Mouse (Mus musculus) embryonic facial prominence, embryonic 11.5 days (tissue): Measurements from ENCODE around the gene Dppa4. TPM values are rescaled to one million over a fixed set of nuclear protein-coding genes. Genes with fewer than 3 reads are reported as not detected.
"Not testable (repeated sequence)": the region's sequence is repeated elsewhere in the genome, so short reads cannot be mapped to it uniquely, and the experiment has no call there.

ENCODE experiments used
- ATAC-seq: fragments of 200-750 bp; cut with Nextera tagmentation; replicated peaks from 2 replicates; pipeline ENCODE4 v1.8.0; 2017; ENCODE audit warnings: low read depth; ENCODE audit not compliant: insufficient number of reproducible peaks, low FRiP score, low TSS enrichment
- DNase-seq: peaks from one replicate; pipeline ENCODE4 v3.0.0-alpha.2; 2015; ENCODE audit warnings: low spot score
- H3K27ac ChIP-seq: fragments of 300-500 bp; sonication (generic); replicated peaks from 2 replicates; pipeline ENCODE4 v1.5.1; 2014; ENCODE audit warnings: mild to moderate bottlenecking, low read depth, low read length, control low read depth
- H3K27me3 ChIP-seq: fragments of 300-500 bp; sonication (generic); 2 replicates; pipeline ENCODE4 v1.6.1; 2014; ENCODE audit warnings: mild to moderate bottlenecking, low read length, moderate library complexity, mixed read lengths; ENCODE audit not compliant: control insufficient read depth, insufficient read depth
- H3K36me3 ChIP-seq: fragments of 300-500 bp; sonication (generic); replicated peaks from 2 replicates; pipeline ENCODE4 v1.6.1; 2014; ENCODE audit warnings: low read depth, mild to moderate bottlenecking, low read length, moderate library complexity, mixed read lengths; ENCODE audit not compliant: control insufficient read depth, insufficient read depth
- H3K4me1 ChIP-seq: fragments of 300-500 bp; sonication (generic); 2 replicates; pipeline ENCODE4 v1.6.1; 2014; ENCODE audit warnings: low read length, mixed read lengths; ENCODE audit not compliant: control insufficient read depth, insufficient read depth
- H3K4me2 ChIP-seq: fragments of 300-500 bp; sonication (generic); 2 replicates; pipeline ENCODE4 v1.6.1; 2014; ENCODE audit warnings: low read depth, mild to moderate bottlenecking, control low read depth, low read length, moderate library complexity
- H3K4me3 ChIP-seq: fragments of 300-500 bp; sonication (generic); 2 replicates; pipeline ENCODE4 v1.5.1; 2014; ENCODE audit warnings: low read depth, low read length, control low read depth
- H3K9ac ChIP-seq: fragments of 300-500 bp; sonication (generic); replicated peaks from 2 replicates; pipeline ENCODE4 v1.6.1; 2014; ENCODE audit warnings: mild to moderate bottlenecking, control low read depth, low read length
- H3K9me3 ChIP-seq: fragments of 300-500 bp; sonication (generic); replicated peaks from 2 replicates; pipeline ENCODE4 v1.6.1; 2016; ENCODE audit warnings: mild to moderate bottlenecking, low read length, inconsistent platforms, mixed read lengths; ENCODE audit not compliant: control insufficient read depth
- WGBS: fragments of 180-500 bp; shearing (Covaris S2); extraction: QIAGEN DNeasy Blood & Tissue Kit; methylation state at CpG from one replicate; pipeline ENCODE4 v1.1.7; 2014; 5-methylcytosine and 5-hydroxymethylcytosine counted together
- polyA plus RNA-seq: library from polyadenylated mRNA; unstranded; fragments of >200 nt; fragmentation: Nextera tagmentation; extraction: Ambion mirVana; gene quantifications from 2 replicates; pipeline ENCODE4 v1.2.1, GENCODE M21; 2014

Gene Dppa4
- polyA plus RNA-seq, 1 experiment from 2014 or later: not detected

GRCm38 (mm10) chr16:48303983-48304382 lies 20.4 kb downstream of the Dppa4 start:
- no peaks in the 10 kb centered on the region for H3K4me1 ChIP-seq
- no peaks in the 10 kb centered on the region for H3K27me3 ChIP-seq
- H3K4me3 ChIP-seq: no peak overlapping the region
- 75% methylated on average over 3 of the region's 3 CpGs for WGBS
- H3K27ac ChIP-seq: no peak overlapping the region
- H3K9me3 ChIP-seq: no peaks in the 10 kb centered on the region
- H3K4me2 ChIP-seq: no peak overlapping the region
- no peaks in the 10 kb centered on the region for H3K36me3 ChIP-seq
- peak; percentile 10 for DNase-seq
- no peak for ATAC-seq
- no peak overlapping the region for H3K9ac ChIP-seq

GRCm38 (mm10) chr16:48308916-48309315 lies 25.4 kb downstream of the Dppa4 start:
- not testable (repeated sequence) for H3K27ac ChIP-seq, H3K4me3 ChIP-seq, DNase-seq, H3K9ac ChIP-seq, H3K27me3 ChIP-seq, H3K36me3 ChIP-seq, ATAC-seq, H3K9me3 ChIP-seq, H3K4me1 ChIP-seq, H3K4me2 ChIP-seq
- 92% methylated on average over 10 of the region's 10 CpGs for WGBS

DNA sequence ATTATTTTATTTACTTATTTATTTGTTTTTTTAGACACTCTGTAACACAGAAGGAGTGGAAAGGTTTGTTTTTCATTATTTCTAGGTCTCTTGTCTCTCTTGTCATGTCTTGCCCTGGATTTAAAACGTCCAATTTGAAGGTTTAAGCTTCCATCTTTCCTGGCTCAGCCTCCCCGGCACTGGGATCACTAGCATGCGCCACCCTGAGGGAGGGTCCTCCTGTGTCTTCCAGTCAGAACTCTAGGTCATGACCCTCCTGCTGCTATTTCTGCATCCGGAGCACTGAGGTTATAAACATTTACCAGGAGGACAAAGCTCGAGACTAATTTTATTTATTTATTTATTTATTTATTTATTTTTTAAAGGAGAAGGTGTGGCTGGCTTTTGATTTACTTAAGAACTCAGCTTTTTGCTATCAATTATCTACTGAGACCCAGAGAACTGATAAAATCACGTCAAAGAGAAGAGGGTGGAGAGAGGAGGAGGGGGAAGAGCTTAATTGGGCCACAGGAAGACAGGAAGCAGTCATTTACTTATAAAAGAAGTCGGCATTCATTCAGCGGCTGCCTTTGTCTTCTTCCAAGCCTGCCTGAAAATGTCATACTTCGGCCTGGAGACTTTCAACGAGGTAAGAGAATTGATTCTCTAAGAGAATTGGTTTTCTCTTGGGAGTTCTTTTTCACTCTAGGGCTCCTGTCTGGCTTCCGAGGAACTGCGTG lies 26.5 kb downstream of the Dppa4 start:
- no peaks in the 10 kb centered on the region for H3K36me3 ChIP-seq
- no peak overlapping the region for H3K4me2 ChIP-seq
- ATAC-seq (no peak), DNase-seq (no peak)
- WGBS: 73% methylated on average over 12 of the region's 12 CpGs
- no peak overlapping the region for H3K27ac ChIP-seq
- H3K27me3 ChIP-seq: no peaks in the 10 kb centered on the region
- no peak overlapping the region for H3K4me3 ChIP-seq
- no peaks in the 10 kb centered on the region for H3K4me1 ChIP-seq
- no peak overlapping the region for H3K9ac ChIP-seq
- H3K9me3 ChIP-seq: no peaks in the 10 kb centered on the region

- DNase-seq (no peak), ATAC-seq (no peak)
- Histone ChIP-seq H3K9me3 (no peaks in the 10 kb centered on the region), H3K9ac (no peak overlapping the region), H3K4me2 (no peak overlapping the region), H3K27ac (no peak overlapping the region), H3K36me3 (no peaks in the 10 kb centered on the region), H3K27me3 (no peaks in the 10 kb centered on the region), H3K4me1 (no peaks in the 10 kb centered on the region), H3K4me3 (no peak overlapping the region)
- 86% methylated on average over 3 of the region's 3 CpGs for WGBS
Measured at GRCm38 (mm10) chr16:48315294-48315693, 31.8 kb downstream of the Dppa4 start.

DNA sequence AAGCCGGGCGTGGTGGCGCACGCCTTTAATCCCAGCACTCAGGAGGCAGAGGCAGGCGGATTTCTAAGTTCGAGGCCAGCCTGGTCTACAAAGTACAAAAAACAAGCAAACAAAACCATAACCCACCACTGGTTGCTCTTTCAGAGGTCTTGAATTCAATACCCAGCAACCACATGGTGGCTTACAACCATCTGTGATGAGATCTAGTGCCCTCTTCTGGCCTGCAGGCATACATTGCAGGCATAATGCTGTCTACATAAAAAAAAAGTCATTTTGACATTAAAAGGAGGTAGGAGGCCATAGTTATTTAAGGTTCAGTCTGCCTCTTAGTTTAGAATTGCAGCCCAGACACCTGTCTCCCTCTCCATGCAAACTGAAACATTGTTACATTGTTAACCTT lies 37.2 kb downstream of the Dppa4 start:
- H3K4me1 ChIP-seq: no peaks in the 10 kb centered on the region
- no peak overlapping the region for H3K27ac ChIP-seq
- H3K27me3 ChIP-seq: no peaks in the 10 kb centered on the region
- WGBS: 93% methylated on average over 6 of the region's 6 CpGs
- H3K9ac ChIP-seq: no peak overlapping the region
- DNase-seq: no peak
- H3K9me3 ChIP-seq: no peaks in the 10 kb centered on the region
- H3K4me3 ChIP-seq: no peak overlapping the region
- H3K4me2 ChIP-seq: no peak overlapping the region
- H3K36me3 ChIP-seq: no peaks in the 10 kb centered on the region
- ATAC-seq: no peak

- no peaks in the 10 kb centered on the region for H3K4me1 ChIP-seq
- DNase-seq: no peak
- H3K4me3 ChIP-seq: no peak overlapping the region
- ATAC-seq: no peak
- no peaks in the 10 kb centered on the region for H3K27me3 ChIP-seq
- no peak overlapping the region for H3K4me2 ChIP-seq
- no peaks in the 10 kb centered on the region for H3K36me3 ChIP-seq
- H3K9ac ChIP-seq: no peak overlapping the region
- WGBS: 72% methylated on average over 6 of the region's 6 CpGs
- no peak overlapping the region for H3K27ac ChIP-seq
- no peaks in the 10 kb centered on the region for H3K9me3 ChIP-seq
Measured at GRCm38 (mm10) chr16:48323133-48323532, 39.6 kb downstream of the Dppa4 start.

DNA sequence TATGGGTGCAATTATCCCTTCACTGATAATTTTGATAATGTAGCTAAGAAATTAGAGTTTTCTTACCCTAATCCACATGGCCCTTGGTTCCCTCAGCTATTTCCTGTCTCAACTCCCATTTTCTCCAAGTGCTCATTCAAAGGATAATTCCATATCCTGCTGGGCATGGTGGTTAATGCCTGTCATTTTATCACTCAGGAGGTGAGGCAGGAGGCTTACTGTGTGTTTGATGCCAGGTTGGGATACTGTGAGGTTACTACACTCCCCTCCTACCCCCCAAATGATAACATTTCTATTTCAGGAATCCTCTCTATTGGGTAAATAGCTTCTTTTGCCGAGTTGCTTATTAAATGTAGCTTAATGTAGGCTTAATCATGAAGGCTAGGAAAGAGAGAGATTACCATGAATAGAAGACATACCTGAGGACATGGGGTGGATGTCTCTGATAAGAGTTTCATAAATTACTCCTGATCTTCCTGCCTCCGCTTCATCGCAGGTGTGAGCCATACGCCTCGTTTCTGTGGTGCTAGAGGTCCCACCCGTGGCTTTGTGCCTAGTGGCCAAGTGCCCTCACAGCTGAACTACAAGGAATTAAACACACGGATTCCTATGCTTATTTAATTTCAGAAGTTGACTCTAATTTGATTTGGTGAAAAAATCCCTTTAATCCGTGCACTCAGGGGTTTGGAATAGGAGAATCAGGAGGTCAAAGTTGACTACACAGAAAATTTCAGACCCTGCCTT lies 40.2 kb downstream of the Dppa4 start:
- Histone ChIP-seq H3K9me3 (no peaks in the 10 kb centered on the region), H3K27ac (no peak overlapping the region), H3K27me3 (no peaks in the 10 kb centered on the region), H3K9ac (no peak overlapping the region), H3K4me1 (no peaks in the 10 kb centered on the region), H3K4me3 (no peak overlapping the region), H3K36me3 (no peaks in the 10 kb centered on the region), H3K4me2 (no peak overlapping the region)
- ATAC-seq (no peak), DNase-seq (no peak)
- 82% methylated on average over 8 of the region's 8 CpGs for WGBS

DNA sequence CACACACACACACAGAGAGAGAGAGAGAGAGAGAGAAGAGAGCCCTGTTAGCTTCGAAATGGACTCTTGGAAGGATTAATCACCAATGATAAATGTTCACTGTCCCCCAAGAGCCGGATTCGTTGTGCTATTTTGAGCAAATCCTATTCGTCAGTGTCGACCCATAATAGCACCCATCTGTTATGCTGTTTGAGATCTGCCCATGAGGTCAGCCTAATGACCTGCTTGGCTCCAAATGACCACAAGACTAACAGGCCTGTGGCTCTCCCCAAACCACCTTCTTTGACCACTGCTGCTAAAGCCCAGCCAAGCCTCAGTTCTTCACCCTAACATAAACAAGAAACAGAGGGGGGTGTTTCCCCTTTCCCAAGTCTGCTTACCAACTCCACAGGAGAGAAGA lies 43.4 kb downstream of the Dppa4 start:
- Histone ChIP-seq H3K36me3 (no peaks in the 10 kb centered on the region), H3K27me3 (no peaks in the 10 kb centered on the region), H3K9me3 (no peaks in the 10 kb centered on the region), H3K4me3 (no peak overlapping the region), H3K4me1 (no peaks in the 10 kb centered on the region), H3K27ac (no peak overlapping the region), H3K4me2 (no peak overlapping the region), H3K9ac (no peak overlapping the region)
- ATAC-seq (no peak), DNase-seq (no peak)
- WGBS: 52% methylated on average over 5 of the region's 5 CpGs
